Mouse (Mus musculus) liver, postnatal 0 days (tissue): Measurements from ENCODE around the gene Faf1. TPM values are rescaled to one million over a fixed set of nuclear protein-coding genes. Genes with fewer than 3 reads are reported as not detected.

Experiments
- ATAC-seq: fragments of 200-750 bp; cut with Nextera tagmentation; 2 replicates; pipeline ENCODE4 v1.8.0; 2017; ENCODE audit warnings: mild to moderate bottlenecking, moderate library complexity
- DNase-seq: peaks from one replicate; pipeline ENCODE4 v3.0.0-alpha.2; 2016
- H3K27ac ChIP-seq: fragments of 300-500 bp; sonication (generic); 2 replicates; pipeline ENCODE4 v1.5.1; 2014; ENCODE audit warnings: antibody characterized with exemption, moderate library complexity, mild to moderate bottlenecking, low read depth
- H3K27me3 ChIP-seq: fragments of 300-500 bp; sonication (generic); 2 replicates; pipeline ENCODE4 v1.6.1; 2014; ENCODE audit warnings: low read length, control low read depth, mixed read lengths; ENCODE audit not compliant: insufficient read depth
- H3K36me3 ChIP-seq: fragments of 300-500 bp; sonication (generic); replicated peaks from 2 replicates; pipeline ENCODE4 v1.6.1; 2014; ENCODE audit warnings: mild to moderate bottlenecking, control low read depth, low read length, moderate library complexity, mixed read lengths; ENCODE audit not compliant: insufficient read depth
- H3K4me1 ChIP-seq: fragments of 300-500 bp; sonication (generic); 2 replicates; pipeline ENCODE4 v1.6.1; 2014; ENCODE audit warnings: antibody characterized with exemption, mild to moderate bottlenecking, control low read depth; ENCODE audit not compliant: insufficient read depth
- H3K4me2 ChIP-seq: fragments of 300-500 bp; sonication (generic); 2 replicates; pipeline ENCODE4 v1.6.1; 2014; ENCODE audit warnings: low read depth, mild to moderate bottlenecking, low read length, moderate library complexity, mixed read lengths
- H3K4me3 ChIP-seq: fragments of 300-500 bp; sonication (generic); 2 replicates; pipeline ENCODE4 v1.5.1; 2014; ENCODE audit warnings: low read depth, low read length
- H3K9ac ChIP-seq: fragments of 300-500 bp; sonication (generic); replicated peaks from 2 replicates; pipeline ENCODE4 v1.6.1; 2014; ENCODE audit warnings: mild to moderate bottlenecking, moderate library complexity
- H3K9me3 ChIP-seq: fragments of 300-500 bp; sonication (generic); 2 replicates; pipeline ENCODE4 v1.6.1; 2016; ENCODE audit warnings: mild to moderate bottlenecking, control low read depth, low read length, mixed read lengths
- CTCF ChIP-seq: sonication (generic); IDR thresholded peaks from 2 replicates; pipeline ENCODE4 v1.5.1; 2016; ENCODE audit warnings: antibody characterized with exemption, low read depth
- EP300 ChIP-seq: IDR thresholded peaks from 2 replicates; pipeline ENCODE4 v1.6.1; 2016; ENCODE audit warnings: antibody characterized with exemption, low read depth, mild to moderate bottlenecking
- WGBS: fragments of 180-500 bp; shearing (Covaris S2); extraction: QIAGEN DNeasy Blood & Tissue Kit; methylation state at CpG from one replicate; pipeline ENCODE4 v1.1.7; 2014; ENCODE audit not compliant: insufficient replicate concordance; 5-methylcytosine and 5-hydroxymethylcytosine counted together
- polyA plus RNA-seq: library from polyadenylated mRNA; unstranded; fragments of >200 nt; fragmentation: Nextera tagmentation; extraction: Ambion mirVana; gene quantifications from 2 replicates; pipeline ENCODE4 v1.2.1, GENCODE M21; 2015

Gene Faf1
- polyA plus RNA-seq, 1 experiment from 2014 or later = 10.6 TPM

GRCm38 (mm10) chr4:109759901-109760300 lies 83.5 kb downstream of the Faf1 start:
- ATAC-seq (no peak), DNase-seq (no peak)
- Histone ChIP-seq H3K9me3 (no peaks in the 10 kb centered on the region), H3K27ac (no peak overlapping the region), H3K27me3 (no peaks in the 10 kb centered on the region), H3K4me1 (no peaks in the 10 kb centered on the region), H3K36me3 (no peaks in the 10 kb centered on the region), H3K4me3 (no peak overlapping the region), H3K4me2 (no peak overlapping the region), H3K9ac (no peak overlapping the region)
- WGBS = 72% methylated on average over 2 of the region's 2 CpGs
- no peak for TF ChIP-seq EP300
- TF ChIP-seq CTCF = no peak

GRCm38 (mm10) chr4:109760501-109760900 lies 84.1 kb downstream of the Faf1 start:
- TF ChIP-seq CTCF = no peak
- 56% methylated on average over 3 of the region's 3 CpGs for WGBS
- DNase-seq = no peak

GRCm38 (mm10) chr4:109762768-109763501 lies 86.5 kb downstream of the Faf1 start:
- H3K9me3 ChIP-seq = no peaks in the 10 kb centered on the region
- no peaks in the 10 kb centered on the region for H3K27me3 ChIP-seq
- no peak overlapping the region for H3K27ac ChIP-seq
- no peaks in the 10 kb centered on the region for H3K4me1 ChIP-seq
- no peak overlapping the region for H3K9ac ChIP-seq
- no peak for DNase-seq
- H3K36me3 ChIP-seq = no peaks in the 10 kb centered on the region
- no peak overlapping the region for H3K4me2 ChIP-seq
- H3K4me3 ChIP-seq = no peak overlapping the region
- TF ChIP-seq CTCF (no peak), EP300 (no peak)
- ATAC-seq = no peak
- 82% methylated on average over 7 of the region's 7 CpGs for WGBS

More at GRCm38 (mm10) chr4:109760501-109760900, 84.1 kb downstream of the Faf1 start:
- H3K36me3 ChIP-seq = no peaks in the 10 kb centered on the region
- no peak overlapping the region for H3K27ac ChIP-seq
- H3K9me3 ChIP-seq = no peaks in the 10 kb centered on the region
- no peak for ATAC-seq
- no peak overlapping the region for H3K4me3 ChIP-seq
- no peaks in the 10 kb centered on the region for H3K27me3 ChIP-seq
- no peak overlapping the region for H3K9ac ChIP-seq
- H3K4me1 ChIP-seq = no peaks in the 10 kb centered on the region
- H3K4me2 ChIP-seq = no peak overlapping the region

DNA sequence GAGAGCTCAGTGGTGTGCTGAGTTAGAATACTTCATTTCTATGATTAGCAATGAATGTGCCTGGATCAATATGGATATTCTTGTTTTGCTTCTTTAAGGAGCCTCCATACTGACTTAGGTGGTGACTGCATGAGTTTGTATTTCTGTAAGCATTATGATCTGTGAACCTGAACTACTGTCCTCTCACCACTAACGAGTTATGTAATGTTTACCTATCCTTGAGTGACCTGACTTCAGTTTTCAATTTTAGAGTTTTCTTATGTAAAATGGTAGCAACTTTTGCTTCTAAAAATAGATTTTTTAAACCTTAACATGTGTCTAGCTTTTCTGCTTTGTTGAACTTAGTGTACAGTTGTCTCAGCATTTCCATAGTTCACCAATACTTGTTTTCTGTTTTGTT lies 92.7 kb downstream of the Faf1 start:
- H3K4me1 ChIP-seq = no peaks in the 10 kb centered on the region
- no peaks in the 10 kb centered on the region for H3K36me3 ChIP-seq
- H3K27ac ChIP-seq = no peak overlapping the region
- no peak overlapping the region for H3K4me3 ChIP-seq
- ATAC-seq = no peak
- no peak overlapping the region for H3K9ac ChIP-seq
- H3K27me3 ChIP-seq = no peaks in the 10 kb centered on the region
- no peak for TF ChIP-seq EP300
- TF ChIP-seq CTCF = no peak
- no peaks in the 10 kb centered on the region for H3K9me3 ChIP-seq
- no peak for DNase-seq
- H3K4me2 ChIP-seq = no peak overlapping the region
- WGBS = 66% methylated on average over 1 of the region's 1 CpGs

GRCm38 (mm10) chr4:109782577-109783114 lies 106.3 kb downstream of the Faf1 start:
- H3K9ac ChIP-seq = no peak overlapping the region
- H3K9me3 ChIP-seq = no peaks in the 10 kb centered on the region
- no peaks in the 10 kb centered on the region for H3K36me3 ChIP-seq
- 90% methylated on average over 4 of the region's 4 CpGs for WGBS
- TF ChIP-seq EP300 = no peak
- no peak for TF ChIP-seq CTCF
- H3K27me3 ChIP-seq = no peaks in the 10 kb centered on the region
- DNase-seq = no peak
- H3K4me1 ChIP-seq = no peaks in the 10 kb centered on the region
- no peak overlapping the region for H3K4me2 ChIP-seq
- ATAC-seq = no peak
- no peak overlapping the region for H3K27ac ChIP-seq
- H3K4me3 ChIP-seq = no peak overlapping the region

GRCm38 (mm10) chr4:109789347-109790001 lies 113.1 kb downstream of the Faf1 start:
- Histone ChIP-seq H3K4me2 (no peak overlapping the region), H3K27ac (no peak overlapping the region), H3K27me3 (no peaks in the 10 kb centered on the region), H3K4me1 (no peaks in the 10 kb centered on the region), H3K9me3 (no peaks in the 10 kb centered on the region), H3K4me3 (no peak overlapping the region), H3K9ac (no peak overlapping the region), H3K36me3 (no peaks in the 10 kb centered on the region)
- DNase-seq = no peak
- WGBS = 73% methylated on average over 4 of the region's 4 CpGs
- TF ChIP-seq CTCF (no peak), EP300 (no peak)
- ATAC-seq = no peak
